ENCODE assay signal across 8 mouse cellular contexts in the genomic region with DNA sequence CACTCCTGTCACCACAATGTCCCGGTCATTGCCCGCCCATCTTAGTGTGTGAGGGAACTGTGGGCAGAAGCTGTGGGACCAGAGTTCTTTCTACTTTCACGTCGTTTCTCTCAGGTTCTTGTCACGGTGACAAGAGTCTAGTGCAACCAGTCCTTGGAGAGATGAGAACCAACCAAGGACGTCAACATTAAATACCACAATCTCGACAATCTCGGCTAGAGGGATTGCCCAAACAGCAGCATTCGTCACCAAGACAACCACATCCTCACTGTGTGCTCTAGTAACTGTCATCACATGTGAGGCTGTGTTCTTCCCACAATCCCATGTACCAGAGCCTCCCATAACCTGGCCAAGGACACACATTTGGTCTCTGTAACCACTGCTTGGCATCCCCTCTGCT.
DNase-seq lines count a peak whose midpoint lies in the region; ATAC-seq lines count a peak whose summit lies in the region.

No protein-coding gene starts in this region.

- ATAC-seq in heart, embryonic 11.5 days (replicated peaks; ENCODE audit: insufficient number of reproducible peaks, low FRiP score, low TSS enrichment), result 0 out of 2 replicates have a peak, but pooled peaks have one; percentile 2
- no peak for ATAC-seq in lung, embryonic 16.5 days (ENCODE audit: low read depth)
- 0 out of 2 replicates have a peak, but pooled peaks have one; percentile 29 for ATAC-seq in monocyte, adult 5-6 weeks (replicated peaks; ENCODE audit: insufficient number of reproducible peaks, low FRiP score, low TSS enrichment, poor library complexity, severe bottlenecking)

- peak overlapping the region; percentile 23; the same call in 1 of the 2 replicates for H3K27ac ChIP-seq in heart, embryonic 11.5 days (ENCODE audit: low read depth, low read length)
- peak overlapping the region; percentile 64 for H3K27ac ChIP-seq in lung, embryonic 16.5 days (ENCODE audit: low read length)
- peak overlapping the region; percentile 99 for H3K27ac ChIP-seq in brown adipose tissue, adult 24 weeks (replicated peaks; ENCODE audit: low read depth, low read length)

- H3K4me3 ChIP-seq in heart, embryonic 11.5 days (ENCODE audit: low read depth, low read length), result no peak overlapping the region
- H3K4me3 ChIP-seq in lung, embryonic 16.5 days (ENCODE audit: low read length), result no peak overlapping the region
- H3K4me3 ChIP-seq in brown adipose tissue, adult 24 weeks (ENCODE audit: insufficient read depth, low read depth, low read length), result no peak overlapping the region

- 68% methylated on average over 9 of the region's 9 CpGs for WGBS in heart, embryonic 11.5 days (ENCODE audit: insufficient replicate concordance)
- WGBS in lung, embryonic 16.5 days, result 74% methylated on average over 9 of the region's 9 CpGs

- H3K9me3 ChIP-seq in heart, embryonic 11.5 days (replicated peaks; ENCODE audit: control insufficient read depth, low read length), result no peaks in the 10 kb centered on the region
- H3K9me3 ChIP-seq in lung, embryonic 16.5 days (ENCODE audit: control insufficient read depth, low read length), result no peaks in the 10 kb centered on the region

- no peaks in the 10 kb centered on the region for H3K36me3 ChIP-seq in heart, embryonic 11.5 days (ENCODE audit: control insufficient read depth, insufficient read depth, low read length)
- H3K36me3 ChIP-seq in lung, embryonic 16.5 days (ENCODE audit: control insufficient read depth, insufficient read depth, low read length), result no peaks in the 10 kb centered on the region

- H3K9ac ChIP-seq in heart, embryonic 11.5 days (ENCODE audit: low read depth, low read length), result no peak overlapping the region
- H3K9ac ChIP-seq in lung, embryonic 16.5 days (ENCODE audit: low read length), result no peak overlapping the region

- no peak for DNase-seq in heart, postnatal 14 days
- no peak for DNase-seq in lung, postnatal 36 days
- DNase-seq in right cerebral cortex, postnatal 25 days, result no peak
- no peak for DNase-seq in left cerebral cortex, postnatal 36 days (ENCODE audit: low spot score in 2 of 2)

- peaks cover 9% of the 10 kb centered on the region; the same call in 1 of the 2 replicates for H3K4me1 ChIP-seq in heart, embryonic 11.5 days (ENCODE audit: control insufficient read depth, insufficient read depth, low read length)
- peaks cover 31% of the 10 kb centered on the region for H3K4me1 ChIP-seq in lung, embryonic 16.5 days (replicated peaks; ENCODE audit: control insufficient read depth, insufficient read depth, low read length)
- H3K4me1 ChIP-seq in brown adipose tissue, adult 24 weeks (ENCODE audit: control insufficient read depth, insufficient read depth, insufficient read length, low read length), result peaks cover 31% of the 10 kb centered on the region

- intact Hi-C loops in heart, postnatal 14 days (cut with DNase I), result loop anchor here (2.0 to 5.0 kb wide), 4 partner anchors 28 to 158 kb away; partner anchors contain the start of gene Ets2
- intact Hi-C loops in left cerebral cortex, postnatal 36 days (cut with DNase I), result no loop called here

- no peaks in the 10 kb centered on the region for H3K27me3 ChIP-seq in heart, embryonic 11.5 days (ENCODE audit: control insufficient read depth, insufficient read depth, low read length)
- no peaks in the 10 kb centered on the region for H3K27me3 ChIP-seq in lung, embryonic 16.5 days (ENCODE audit: control insufficient read depth, insufficient read depth, low read depth, low read length)

- H3K4me2 ChIP-seq in heart, embryonic 11.5 days, result no peak overlapping the region
- no peak overlapping the region for H3K4me2 ChIP-seq in lung, embryonic 16.5 days (ENCODE audit: low read depth, low read length)

Comparison
In these comparisons a context has a peak if more than half of its experiments do, and no peak if none do; other contexts are left out.
1. H3K27ac ChIP-seq: peak in every context shown above with its lines; median percentile 99 in brown adipose tissue, adult 24 weeks; 64 in lung, embryonic 16.5 days; 23 in heart, embryonic 11.5 days.